Mouse (Mus musculus) lung, adult 2 months (tissue): ENCODE data around the gene Gm1673.

ENCODE experiments used
- CTCF ChIP-seq: fragments of 200-500 bp; IDR thresholded peaks from 2 replicates; pipeline ENCODE4 v1.5.1; 2011; ENCODE audit warnings: mild to moderate bottlenecking, low read length, control low read depth; ENCODE audit not compliant: insufficient read depth
- POLR2A ChIP-seq: fragments of 200-500 bp; IDR thresholded peaks from 2 replicates; pipeline ENCODE4 v1.6.1; 2011; ENCODE audit warnings: low read depth, mild to moderate bottlenecking, control low read depth, low read length, borderline replicate concordance; ENCODE audit errors: extremely low read depth

GRCm38 (mm10) chr5:33936120-33936707, 47.0 kb upstream of the Gm1673 start, which contains the start of gene Nelfa:
- TF ChIP-seq CTCF (no peak), POLR2A (peak; percentile 91)
